Mouse (Mus musculus) heart, embryonic 16.5 days (tissue): ENCODE measurements at regions not wholly inside any gene's neighbourhood (a gene's known extent, or its start where the extent isn't known, plus 50 kb on each side); places are given as distances from the start of the nearest gene placed in this dataset.

Experiments
- ATAC-seq: fragments of 200-750 bp; cut with Nextera tagmentation; replicated peaks from 2 replicates; pipeline ENCODE4 v1.8.0; 2017; ENCODE audit warnings: moderate number of reproducible peaks; ENCODE audit not compliant: insufficient read depth, low FRiP score; ENCODE audit errors: extremely low read depth
- H3K27ac ChIP-seq: fragments of 300-500 bp; sonication (generic); 2 replicates; pipeline ENCODE4 v1.5.1; 2014; ENCODE audit warnings: mild to moderate bottlenecking, low read length, control low read depth, moderate library complexity
- H3K27me3 ChIP-seq: fragments of 300-500 bp; sonication (generic); 2 replicates; pipeline ENCODE4 v1.6.1; 2014; ENCODE audit warnings: low read length, mixed read lengths; ENCODE audit not compliant: control insufficient read depth, insufficient read depth
- H3K36me3 ChIP-seq: fragments of 300-500 bp; sonication (generic); 2 replicates; pipeline ENCODE4 v1.6.1; 2014; ENCODE audit not compliant: control insufficient read depth, insufficient read depth
- H3K4me1 ChIP-seq: fragments of 300-500 bp; sonication (generic); 2 replicates; pipeline ENCODE4 v1.6.1; 2014; ENCODE audit warnings: low read length, mixed read lengths; ENCODE audit not compliant: control insufficient read depth, insufficient read depth
- H3K4me2 ChIP-seq: fragments of 300-500 bp; sonication (generic); 2 replicates; pipeline ENCODE4 v1.6.1; 2014; ENCODE audit warnings: low read depth, mild to moderate bottlenecking, control low read depth, low read length
- H3K4me3 ChIP-seq: fragments of 300-500 bp; sonication (generic); 2 replicates; pipeline ENCODE4 v1.5.1; 2014; ENCODE audit warnings: mild to moderate bottlenecking, control low read depth, low read length
- H3K9ac ChIP-seq: fragments of 300-500 bp; sonication (generic); 2 replicates; pipeline ENCODE4 v1.6.1; 2014; ENCODE audit warnings: low read length, control low read depth
- H3K9me3 ChIP-seq: fragments of 300-500 bp; sonication (generic); replicated peaks from 2 replicates; pipeline ENCODE4 v1.6.1; 2016; ENCODE audit warnings: low read length; ENCODE audit not compliant: control insufficient read depth
- WGBS: fragments of 180-500 bp; shearing (Covaris S2); extraction: QIAGEN DNeasy Blood & Tissue Kit; methylation state at CpG from one replicate; pipeline ENCODE4 v1.1.7; 2014; 5-methylcytosine and 5-hydroxymethylcytosine counted together

GRCm38 (mm10) chr16:5713476-5713875, 171.7 kb upstream of the Rbfox1 start:
- Histone ChIP-seq H3K9me3 (no peaks in the 10 kb centered on the region), H3K4me3 (no peak overlapping the region), H3K4me2 (no peak overlapping the region), H3K27me3 (no peaks in the 10 kb centered on the region), H3K27ac (no peak overlapping the region), H3K36me3 (no peaks in the 10 kb centered on the region), H3K4me1 (no peaks in the 10 kb centered on the region), H3K9ac (no peak overlapping the region)
- ATAC-seq: no peak
- WGBS: 82% methylated on average over 4 of the region's 4 CpGs

GRCm38 (mm10) chr16:5709831-5710230, 175.3 kb upstream of the Rbfox1 start:
- Histone ChIP-seq H3K4me2 (no peak overlapping the region), H3K36me3 (no peaks in the 10 kb centered on the region), H3K27me3 (no peaks in the 10 kb centered on the region), H3K9ac (no peak overlapping the region), H3K9me3 (no peaks in the 10 kb centered on the region), H3K4me1 (no peaks in the 10 kb centered on the region), H3K4me3 (no peak overlapping the region), H3K27ac (no peak overlapping the region)
- WGBS: 72% methylated on average over 5 of the region's 5 CpGs
- no peak for ATAC-seq

DNA sequence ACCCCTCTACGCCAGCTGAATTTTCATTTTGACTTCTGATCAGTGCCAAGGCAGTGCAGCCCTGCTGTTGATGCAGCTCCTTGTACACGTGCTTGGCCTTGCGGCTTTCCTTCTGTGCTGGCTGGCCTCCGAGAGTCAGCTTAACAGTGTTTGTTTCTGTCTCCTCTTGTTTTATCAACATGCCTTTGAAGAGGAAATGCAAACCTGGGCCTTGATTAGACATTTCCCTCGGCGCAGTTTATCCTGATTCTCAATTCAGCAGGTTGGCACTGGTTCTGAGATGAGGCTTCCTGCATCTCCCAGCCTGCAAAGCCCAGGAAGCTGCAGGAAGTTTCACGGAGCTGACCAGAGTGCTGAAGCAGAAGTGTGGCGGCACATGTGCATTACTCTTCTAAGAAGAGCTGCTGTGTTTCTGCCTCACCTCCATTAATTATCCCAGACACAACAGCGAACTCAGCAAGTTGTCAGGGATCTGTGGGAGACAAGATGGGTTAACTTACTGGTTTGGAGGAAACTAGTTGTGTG, 184.4 kb upstream of the Rbfox1 start:
- no peaks in the 10 kb centered on the region for H3K36me3 ChIP-seq
- no peak overlapping the region for H3K27ac ChIP-seq
- H3K9me3 ChIP-seq: no peaks in the 10 kb centered on the region
- H3K4me2 ChIP-seq: no peak overlapping the region
- H3K9ac ChIP-seq: no peak overlapping the region
- WGBS: 42% methylated on average over 9 of the region's 9 CpGs
- H3K4me1 ChIP-seq: no peaks in the 10 kb centered on the region
- ATAC-seq: no peak
- H3K27me3 ChIP-seq: no peaks in the 10 kb centered on the region
- H3K4me3 ChIP-seq: no peak overlapping the region

GRCm38 (mm10) chr16:5688322-5688721, 196.8 kb upstream of the Rbfox1 start:
- no peak for ATAC-seq
- no peak overlapping the region for H3K9ac ChIP-seq
- no peaks in the 10 kb centered on the region for H3K36me3 ChIP-seq
- no peaks in the 10 kb centered on the region for H3K27me3 ChIP-seq
- H3K4me3 ChIP-seq: no peak overlapping the region
- no peak overlapping the region for H3K27ac ChIP-seq
- no peaks in the 10 kb centered on the region for H3K4me1 ChIP-seq
- 82% methylated on average over 3 of the region's 3 CpGs for WGBS
- no peaks in the 10 kb centered on the region for H3K9me3 ChIP-seq
- H3K4me2 ChIP-seq: no peak overlapping the region

- ATAC-seq: no peak
- no peaks in the 10 kb centered on the region for H3K9me3 ChIP-seq
- H3K36me3 ChIP-seq: no peaks in the 10 kb centered on the region
- H3K27me3 ChIP-seq: no peaks in the 10 kb centered on the region
- no peak overlapping the region for H3K4me3 ChIP-seq
- no peak overlapping the region for H3K9ac ChIP-seq
- H3K4me1 ChIP-seq: no peaks in the 10 kb centered on the region
- 63% methylated on average over 6 of the region's 6 CpGs for WGBS
- no peak overlapping the region for H3K4me2 ChIP-seq
- no peak overlapping the region for H3K27ac ChIP-seq
Measured at GRCm38 (mm10) chr16:5673372-5673960, 211.7 kb upstream of the Rbfox1 start.

DNA sequence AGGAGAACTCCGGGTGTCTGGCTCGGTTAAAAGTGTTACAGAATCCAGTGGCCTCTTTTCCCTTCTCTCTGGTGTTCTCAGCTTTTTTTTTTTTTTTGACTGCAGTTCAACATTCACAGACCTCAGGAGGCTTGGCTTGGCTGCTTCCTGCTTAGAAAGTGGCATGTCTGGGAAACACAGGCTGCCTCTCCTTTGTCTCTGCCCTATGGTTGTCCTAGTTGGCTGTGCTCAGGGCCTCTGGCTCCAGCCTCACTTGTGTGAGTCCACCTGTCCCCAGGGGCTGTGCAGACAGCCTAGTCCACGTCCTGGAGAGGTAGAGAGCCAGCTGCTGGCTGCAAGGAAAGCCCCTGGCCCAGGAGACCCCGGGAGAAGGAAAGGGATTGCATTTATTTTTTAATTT, 212.3 kb upstream of the Rbfox1 start:
- no peak overlapping the region for H3K4me3 ChIP-seq
- H3K27ac ChIP-seq: no peak overlapping the region
- no peak overlapping the region for H3K4me2 ChIP-seq
- no peaks in the 10 kb centered on the region for H3K36me3 ChIP-seq
- no peaks in the 10 kb centered on the region for H3K27me3 ChIP-seq
- WGBS: 60% methylated on average over 4 of the region's 4 CpGs
- ATAC-seq: no peak
- H3K9me3 ChIP-seq: no peaks in the 10 kb centered on the region
- H3K9ac ChIP-seq: no peak overlapping the region
- no peaks in the 10 kb centered on the region for H3K4me1 ChIP-seq

GRCm38 (mm10) chr16:5668403-5668967, 216.7 kb upstream of the Rbfox1 start:
- Histone ChIP-seq H3K27ac (no peak overlapping the region), H3K4me3 (no peak overlapping the region), H3K27me3 (no peaks in the 10 kb centered on the region), H3K4me2 (no peak overlapping the region), H3K9me3 (no peaks in the 10 kb centered on the region), H3K36me3 (no peaks in the 10 kb centered on the region), H3K9ac (no peak overlapping the region), H3K4me1 (no peaks in the 10 kb centered on the region)
- no peak for ATAC-seq
- 77% methylated on average over 4 of the region's 4 CpGs for WGBS

- Histone ChIP-seq H3K9ac (no peak overlapping the region), H3K4me2 (no peak overlapping the region), H3K4me3 (no peak overlapping the region), H3K27me3 (no peaks in the 10 kb centered on the region), H3K36me3 (no peaks in the 10 kb centered on the region), H3K9me3 (no peaks in the 10 kb centered on the region), H3K4me1 (no peaks in the 10 kb centered on the region), H3K27ac (no peak overlapping the region)
- no peak for ATAC-seq
- WGBS: 57% methylated on average over 5 of the region's 5 CpGs
Measured at GRCm38 (mm10) chr16:5661918-5662317, 223.2 kb upstream of the Rbfox1 start.

GRCm38 (mm10) chr16:5651551-5651950, 233.6 kb upstream of the Rbfox1 start:
- Histone ChIP-seq H3K4me2 (no peak overlapping the region), H3K36me3 (no peaks in the 10 kb centered on the region), H3K9ac (no peak overlapping the region), H3K27me3 (no peaks in the 10 kb centered on the region), H3K9me3 (no peaks in the 10 kb centered on the region), H3K27ac (no peak overlapping the region), H3K4me1 (no peaks in the 10 kb centered on the region), H3K4me3 (no peak overlapping the region)
- ATAC-seq: no peak
- 29% methylated on average over 1 of the region's 1 CpGs for WGBS
